Mouse (Mus musculus) lung, postnatal 0 days (tissue): Measurements from ENCODE around the gene Igfbp4. TPM values are rescaled to one million over a fixed set of nuclear protein-coding genes. Genes with fewer than 3 reads are reported as not detected.

Source experiments
- ATAC-seq: fragments of 200-750 bp; cut with Nextera tagmentation; 2 replicates; pipeline ENCODE4 v1.8.0; 2017; ENCODE audit warnings: moderate library complexity
- DNase-seq: peaks from one replicate; pipeline ENCODE4 v3.0.0-alpha.2; 2016; ENCODE audit warnings: low spot score
- H3K27ac ChIP-seq: fragments of 300-500 bp; sonication (generic); 2 replicates; pipeline ENCODE4 v1.5.1; 2014; ENCODE audit warnings: antibody characterized with exemption, mild to moderate bottlenecking, low read length, mixed read lengths
- H3K27me3 ChIP-seq: fragments of 300-500 bp; sonication (generic); replicated peaks from 2 replicates; pipeline ENCODE4 v1.6.1; 2014; ENCODE audit warnings: low read length, mixed read lengths; ENCODE audit not compliant: insufficient read depth
- H3K36me3 ChIP-seq: fragments of 300-500 bp; sonication (generic); 2 replicates; pipeline ENCODE4 v1.6.1; 2014; ENCODE audit warnings: low read length, mixed read lengths; ENCODE audit not compliant: insufficient read depth
- H3K4me1 ChIP-seq: fragments of 300-500 bp; sonication (generic); 2 replicates; pipeline ENCODE4 v1.6.1; 2014; ENCODE audit warnings: antibody characterized with exemption, low read depth, low read length, mixed read lengths; ENCODE audit not compliant: insufficient read depth
- H3K4me2 ChIP-seq: fragments of 300-500 bp; sonication (generic); replicated peaks from 2 replicates; pipeline ENCODE4 v1.6.1; 2014; ENCODE audit warnings: low read depth, mild to moderate bottlenecking, low read length, moderate library complexity, mixed read lengths
- H3K4me3 ChIP-seq: fragments of 300-500 bp; sonication (generic); 2 replicates; pipeline ENCODE4 v1.5.1; 2014; ENCODE audit warnings: low read depth, low read length
- H3K9ac ChIP-seq: fragments of 300-500 bp; sonication (generic); replicated peaks from 2 replicates; pipeline ENCODE4 v1.6.1; 2014; ENCODE audit warnings: low read depth, mild to moderate bottlenecking
- H3K9me3 ChIP-seq: fragments of 300-500 bp; sonication (generic); 2 replicates; pipeline ENCODE4 v1.6.1; 2016; ENCODE audit warnings: low read length, mixed read lengths
- CTCF ChIP-seq: IDR thresholded peaks from 2 replicates; pipeline ENCODE4 v1.5.1; 2016; ENCODE audit warnings: antibody characterized with exemption, mild to moderate bottlenecking
- EP300 ChIP-seq: IDR thresholded peaks from 2 replicates; pipeline ENCODE4 v1.6.1; 2016; ENCODE audit warnings: antibody characterized with exemption, mild to moderate bottlenecking, control low read depth
- WGBS: fragments of 180-500 bp; shearing (Covaris S2); extraction: QIAGEN DNeasy Blood & Tissue Kit; methylation state at CpG from one replicate; pipeline ENCODE4 v1.1.7; 2014; 5-methylcytosine and 5-hydroxymethylcytosine counted together
- polyA plus RNA-seq: library from polyadenylated mRNA; unstranded; fragments of >200 nt; fragmentation: Nextera tagmentation; extraction: Ambion mirVana; gene quantifications from 2 replicates; pipeline ENCODE4 v1.2.1, GENCODE M21; 2015

The Igfbp4 gene
- polyA plus RNA-seq, 1 experiment from 2014 or later, result 433 TPM

GRCm38 (mm10) chr11:99073781-99074180 is 32.7 kb downstream of the Igfbp4 start:
- Histone ChIP-seq H3K4me2 (no peak overlapping the region), H3K4me3 (no peak overlapping the region), H3K27ac (no peak overlapping the region), H3K36me3 (no peaks in the 10 kb centered on the region), H3K4me1 (no peaks in the 10 kb centered on the region), H3K9me3 (no peaks in the 10 kb centered on the region), H3K9ac (no peak overlapping the region), H3K27me3 (no peaks in the 10 kb centered on the region)
- TF ChIP-seq CTCF (no peak), EP300 (no peak)
- WGBS, result 44% methylated on average over 5 of the region's 5 CpGs
- DNase-seq (no peak), ATAC-seq (no peak)

GRCm38 (mm10) chr11:99076744-99077319 is 35.8 kb downstream of the Igfbp4 start:
- H3K4me1 ChIP-seq, result peaks cover 5% of the 10 kb centered on the region; the same call in 1 of the 2 replicates
- TF ChIP-seq CTCF (no peak), EP300 (no peak)
- no peak overlapping the region for H3K27ac ChIP-seq
- H3K36me3 ChIP-seq, result no peaks in the 10 kb centered on the region
- H3K27me3 ChIP-seq, result no peaks in the 10 kb centered on the region
- DNase-seq (peak; percentile 26), ATAC-seq (peak; percentile 16; the same call in 1 of the 2 replicates)
- no peak overlapping the region for H3K4me3 ChIP-seq
- H3K9me3 ChIP-seq, result no peaks in the 10 kb centered on the region
- WGBS, result 45% methylated on average over 5 of the region's 5 CpGs
- H3K9ac ChIP-seq, result no peak overlapping the region
- H3K4me2 ChIP-seq, result no peak overlapping the region

- Histone ChIP-seq H3K4me1 (peaks cover 5% of the 10 kb centered on the region; the same call in 1 of the 2 replicates), H3K36me3 (no peaks in the 10 kb centered on the region), H3K27me3 (no peaks in the 10 kb centered on the region), H3K9me3 (no peaks in the 10 kb centered on the region), H3K4me3 (no peak overlapping the region), H3K27ac (no peak overlapping the region), H3K4me2 (no peak overlapping the region), H3K9ac (no peak overlapping the region)
- 64% methylated on average over 8 of the region's 8 CpGs for WGBS
- TF ChIP-seq EP300 (no peak), CTCF (no peak)
- DNase-seq (no peak), ATAC-seq (no peak)
These were observed 36.8 kb downstream of the Igfbp4 start for GRCm38 (mm10) chr11:99077869-99078268.

- no peaks in the 10 kb centered on the region for H3K27me3 ChIP-seq
- TF ChIP-seq CTCF, result no peak
- TF ChIP-seq EP300, result no peak
- H3K27ac ChIP-seq, result no peak overlapping the region
- no peaks in the 10 kb centered on the region for H3K9me3 ChIP-seq
- ATAC-seq (no peak), DNase-seq (no peak)
- H3K4me1 ChIP-seq, result peaks cover 5% of the 10 kb centered on the region; the same call in 1 of the 2 replicates
- no peak overlapping the region for H3K9ac ChIP-seq
- H3K4me2 ChIP-seq, result no peak overlapping the region
- no peak overlapping the region for H3K4me3 ChIP-seq
- no peaks in the 10 kb centered on the region for H3K36me3 ChIP-seq
- whole genome bisulfite sequencing, result 65% methylated on average over 9 of the region's 9 CpGs
These were observed 40.0 kb downstream of the Igfbp4 start for GRCm38 (mm10) chr11:99080902-99081543.

- Histone ChIP-seq H3K4me3 (no peak overlapping the region), H3K9ac (no peak overlapping the region), H3K36me3 (no peaks in the 10 kb centered on the region), H3K27ac (no peak overlapping the region), H3K4me1 (peaks cover 5% of the 10 kb centered on the region; the same call in 1 of the 2 replicates), H3K9me3 (no peaks in the 10 kb centered on the region), H3K27me3 (no peaks in the 10 kb centered on the region), H3K4me2 (no peak overlapping the region)
- DNase-seq, result no peak
- WGBS, result 66% methylated on average over 3 of the region's 3 CpGs
- ATAC-seq, result no peak
- TF ChIP-seq CTCF (no peak), EP300 (no peak)
These were observed 40.5 kb downstream of the Igfbp4 start for GRCm38 (mm10) chr11:99081566-99081965.

- H3K27ac ChIP-seq, result no peak overlapping the region
- H3K4me2 ChIP-seq, result no peak overlapping the region
- H3K27me3 ChIP-seq, result no peaks in the 10 kb centered on the region
- H3K9me3 ChIP-seq, result no peaks in the 10 kb centered on the region
- ATAC-seq, result peak; percentile 16; the same call in 1 of the 2 replicates
- peaks cover 5% of the 10 kb centered on the region; the same call in 1 of the 2 replicates for H3K4me1 ChIP-seq
- WGBS, result 61% methylated on average over 8 of the region's 8 CpGs
- TF ChIP-seq CTCF (no peak), EP300 (no peak)
- H3K36me3 ChIP-seq, result no peaks in the 10 kb centered on the region
- no peak overlapping the region for H3K9ac ChIP-seq
- no peak overlapping the region for H3K4me3 ChIP-seq
- no peak for DNase-seq
These were observed 41.1 kb downstream of the Igfbp4 start for GRCm38 (mm10) chr11:99082098-99082497.
